Mouse (Mus musculus) monocyte, adult 5-6 weeks (primary cell): ENCODE results near the gene Dennd5a. TPM values are rescaled to one million over a fixed set of nuclear protein-coding genes. Genes with fewer than 3 reads are reported as not detected.

Source experiments
- ATAC-seq: fragments of 153-309, 156-312 bp; replicated peaks from 2 replicates; pipeline ENCODE4 v1.8.0; 2017; ENCODE audit warnings: mild to moderate bottlenecking; ENCODE audit not compliant: low TSS enrichment, insufficient number of reproducible peaks, severe bottlenecking, poor library complexity, low FRiP score
- total RNA-seq: library from RNA; stranded (forward); fragments of 200-1000, 200-491, 200-594 nt; gene quantifications from 3 replicates; pipeline ENCODE4 v1.2.3, GENCODE M21; 2017

Dennd5a gene
- total RNA-seq, 1 experiment from 2014 or later = 162 TPM

DNA sequence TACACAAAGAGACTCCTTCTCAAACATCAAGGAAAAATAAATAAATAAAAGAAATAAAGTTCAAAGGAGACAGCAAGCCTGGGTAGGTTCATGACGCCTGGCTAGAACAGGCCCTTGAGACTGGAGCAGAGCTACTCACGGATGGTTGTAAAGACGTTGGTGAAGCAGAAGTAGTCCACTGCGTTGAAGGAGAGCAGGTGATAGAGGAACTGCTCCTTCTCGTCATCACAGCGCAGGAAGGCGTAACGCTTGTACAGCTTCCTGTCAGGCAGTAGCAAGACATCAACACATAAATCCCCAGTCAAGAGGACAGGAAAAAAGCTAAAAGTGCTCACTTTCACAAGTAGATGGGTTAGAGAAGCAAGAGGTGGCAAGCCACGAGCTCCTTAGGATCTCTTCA, 59.3 kb downstream of the Dennd5a start:
- ATAC-seq = peak; percentile 38; the same call in 1 of the 2 replicates

DNA sequence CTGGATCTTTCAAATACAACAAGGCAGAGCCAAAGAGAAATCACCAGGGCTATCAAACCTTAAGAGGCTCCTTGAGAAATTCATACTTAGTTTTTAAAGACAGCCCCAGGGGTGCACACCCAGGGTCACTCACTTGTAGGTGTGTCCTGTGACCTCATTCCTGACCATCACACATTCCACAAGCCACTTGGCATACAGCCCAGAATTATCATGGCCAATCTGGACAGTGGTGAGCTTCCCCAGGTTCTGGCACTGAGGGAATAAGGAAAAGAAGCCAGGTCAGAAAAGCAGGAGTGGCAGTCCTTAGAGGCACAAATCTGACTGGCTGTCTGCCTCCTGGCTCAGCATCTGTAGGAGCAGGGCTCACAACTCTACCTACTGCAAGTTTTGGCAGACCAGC, 61.4 kb downstream of the Dennd5a start:
- no peak for ATAC-seq

DNA sequence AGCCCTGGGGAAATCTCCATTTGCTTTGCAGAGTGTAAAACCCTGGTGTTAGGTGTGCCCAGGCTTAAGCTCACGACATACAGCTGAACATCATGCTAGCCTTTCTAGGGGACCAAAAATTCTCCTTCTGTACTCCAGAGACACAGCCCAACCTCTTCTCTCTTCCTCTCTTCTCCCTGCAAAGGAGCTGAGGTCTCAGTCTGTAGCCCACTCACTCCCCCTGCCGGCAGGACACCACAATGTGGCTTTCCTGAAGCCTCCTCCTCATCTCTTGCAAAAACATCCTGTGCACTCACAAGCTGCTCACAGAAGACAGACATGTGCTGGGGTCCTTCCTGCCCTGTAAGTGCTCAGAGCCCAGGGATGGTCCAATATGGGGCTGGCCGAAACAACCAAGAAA, 67.7 kb downstream of the Dennd5a start:
- no peak for ATAC-seq

DNA sequence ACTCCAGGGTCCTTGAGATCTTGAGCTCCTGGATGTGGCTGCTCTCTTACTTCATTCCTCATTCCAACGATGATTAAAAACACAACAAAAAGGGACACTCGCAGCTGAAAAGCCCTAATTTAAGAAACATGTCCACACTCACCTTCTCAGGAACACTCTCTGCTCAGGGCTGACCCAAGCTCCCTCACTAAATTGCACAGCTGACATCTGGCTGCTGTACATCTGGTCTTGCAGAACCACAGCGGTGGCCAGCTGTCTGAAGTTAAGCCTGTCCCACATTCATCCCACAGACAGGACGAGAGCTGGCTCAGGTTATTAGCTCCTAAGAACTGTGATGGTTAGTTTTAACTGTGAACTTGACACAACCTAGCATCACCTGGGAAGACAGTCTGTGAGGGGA, 68.5 kb downstream of the Dennd5a start:
- no peak for ATAC-seq

DNA sequence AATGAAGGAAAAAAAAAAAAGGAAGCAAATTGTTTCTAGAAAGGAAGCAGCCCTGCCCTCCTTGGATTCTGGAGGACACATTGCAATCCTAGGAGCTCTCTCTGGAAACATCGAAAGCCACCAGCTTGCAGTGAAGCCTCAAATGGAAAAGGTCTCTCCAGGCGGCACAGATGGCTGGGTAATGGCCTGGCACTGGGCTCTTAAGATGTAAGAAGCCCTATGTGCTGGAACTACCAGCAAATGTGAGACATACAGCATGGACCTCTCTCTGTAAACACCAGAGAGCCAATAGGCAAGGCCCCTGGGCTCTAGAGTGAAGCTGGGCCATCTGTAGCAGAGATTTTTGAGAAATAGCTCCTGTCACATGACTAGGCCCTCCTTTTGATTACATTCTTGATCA, 70.0 kb downstream of the Dennd5a start:
- ATAC-seq = no peak

DNA sequence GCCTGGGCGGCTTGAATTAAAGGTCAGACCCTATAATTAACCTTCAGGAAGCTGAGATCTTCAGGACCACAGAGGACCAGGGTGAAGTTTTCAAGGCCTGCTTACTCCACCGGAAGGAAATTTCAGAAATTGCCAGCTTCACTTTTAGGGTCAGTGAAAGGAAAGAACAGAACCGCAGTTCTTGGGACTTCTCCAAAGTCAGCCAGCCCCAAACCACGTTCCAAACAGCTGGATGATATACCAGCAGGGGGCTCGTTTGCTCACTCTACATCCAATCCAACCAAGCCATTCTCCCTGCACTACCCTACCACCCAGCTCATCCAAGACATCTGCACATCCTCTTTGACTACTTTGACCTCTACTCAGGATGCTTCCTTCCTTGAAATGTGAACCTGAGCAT, 71.0 kb downstream of the Dennd5a start:
- ATAC-seq = no peak

DNA sequence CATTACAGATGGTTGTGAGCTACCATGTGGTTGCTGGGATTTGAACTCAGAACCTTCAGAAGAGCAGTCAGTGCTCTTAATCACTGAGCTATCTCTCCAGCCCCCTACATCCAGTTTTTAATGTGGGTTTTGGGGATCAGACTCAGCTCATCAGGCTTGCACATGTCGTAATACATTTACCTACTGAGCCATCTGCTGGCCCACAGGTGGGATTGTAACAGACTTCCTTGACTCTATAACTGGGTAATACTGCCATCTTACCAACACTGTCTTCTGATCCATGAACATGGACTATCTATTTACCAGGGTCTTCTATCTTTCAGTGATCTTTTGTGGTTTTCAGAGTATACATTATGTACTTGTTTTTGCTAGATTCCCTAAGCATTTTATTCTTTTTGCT, 74.0 kb downstream of the Dennd5a start:
- no peak for ATAC-seq

DNA sequence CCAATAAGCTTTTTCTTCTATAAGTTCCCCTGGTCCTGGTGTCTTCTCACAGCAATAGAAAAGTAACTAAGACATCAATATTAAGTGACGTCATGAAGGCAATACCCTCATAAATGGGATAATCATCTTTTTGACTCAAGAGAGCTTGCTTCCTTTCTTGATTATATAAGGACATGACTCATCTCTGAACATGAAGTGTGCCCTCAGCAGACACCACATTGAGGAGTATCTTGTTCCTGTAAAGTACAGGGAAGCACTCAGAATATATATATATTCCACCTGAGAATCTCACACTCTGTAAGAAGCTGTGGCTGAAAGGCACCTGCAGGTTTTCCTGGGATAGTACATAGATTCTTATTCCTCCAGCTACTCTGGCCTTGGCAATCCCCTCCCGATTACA, 77.7 kb downstream of the Dennd5a start:
- ATAC-seq = no peak

DNA sequence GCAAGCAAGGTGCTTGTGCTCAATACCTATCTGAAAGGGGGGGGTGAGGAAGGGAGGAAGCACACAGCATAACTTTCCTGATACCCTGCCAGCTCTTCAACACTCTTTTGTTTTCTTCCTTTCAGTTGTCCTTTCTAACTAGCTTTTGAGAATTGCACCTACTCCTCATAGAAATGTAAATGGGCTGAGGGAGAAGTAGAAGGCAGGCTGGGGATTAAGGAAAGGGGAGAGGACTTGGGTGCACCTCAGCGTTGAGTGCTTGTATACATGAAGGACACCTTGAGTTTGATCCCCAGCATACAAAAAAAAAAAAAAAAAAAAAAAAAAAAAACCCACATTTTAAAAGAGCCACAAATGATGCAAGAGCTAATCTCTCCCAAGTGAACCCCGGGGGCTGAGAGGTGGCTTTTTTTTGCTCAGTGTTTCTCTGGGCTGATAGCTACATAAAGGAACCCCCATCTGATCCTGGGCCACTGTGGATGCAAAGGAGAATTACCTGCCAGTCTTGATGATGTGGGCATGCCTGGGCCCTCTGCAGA, 78.6 kb downstream of the Dennd5a start:
- ATAC-seq = no peak

DNA sequence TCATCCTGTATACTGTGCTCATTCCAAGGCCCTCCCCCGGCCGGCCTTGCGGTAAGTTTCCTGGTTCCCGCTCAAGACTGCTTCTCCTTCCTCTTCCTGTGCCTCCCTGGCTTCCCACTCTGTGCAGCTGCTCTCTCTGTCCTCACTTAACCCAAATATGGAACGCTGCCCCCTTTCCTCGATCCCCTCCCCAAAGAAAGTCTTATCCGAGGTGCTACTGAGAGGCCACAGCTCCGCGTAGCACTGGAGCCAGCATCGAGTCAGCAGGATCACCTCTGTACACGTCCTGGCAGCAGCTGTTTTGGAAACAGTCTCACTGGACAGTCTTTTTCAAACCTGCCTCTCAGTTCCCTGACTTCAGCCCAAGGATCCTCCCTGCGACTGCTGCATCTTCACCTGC, 81.1 kb downstream of the Dennd5a start:
- ATAC-seq = no peak

DNA sequence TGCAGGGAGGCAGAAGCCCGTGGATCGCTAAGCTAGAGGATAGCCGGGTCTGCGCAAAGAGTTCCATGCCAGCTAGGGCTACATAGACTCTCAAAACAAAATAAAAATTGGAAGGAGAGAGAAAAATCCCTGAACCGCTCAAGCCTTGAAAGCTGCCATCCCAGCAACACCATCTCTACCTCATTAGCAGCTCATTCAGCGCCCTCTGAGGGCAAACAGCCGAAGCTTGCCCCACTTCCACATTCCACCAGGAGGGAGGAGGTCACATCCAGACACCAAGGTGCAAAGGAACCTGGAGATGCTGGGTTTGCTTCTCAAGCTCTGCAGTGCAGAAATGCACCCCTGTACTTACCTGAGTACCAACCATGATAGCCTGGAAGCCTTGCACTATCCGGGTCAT, 84.2 kb downstream of the Dennd5a start:
- ATAC-seq = no peak

DNA sequence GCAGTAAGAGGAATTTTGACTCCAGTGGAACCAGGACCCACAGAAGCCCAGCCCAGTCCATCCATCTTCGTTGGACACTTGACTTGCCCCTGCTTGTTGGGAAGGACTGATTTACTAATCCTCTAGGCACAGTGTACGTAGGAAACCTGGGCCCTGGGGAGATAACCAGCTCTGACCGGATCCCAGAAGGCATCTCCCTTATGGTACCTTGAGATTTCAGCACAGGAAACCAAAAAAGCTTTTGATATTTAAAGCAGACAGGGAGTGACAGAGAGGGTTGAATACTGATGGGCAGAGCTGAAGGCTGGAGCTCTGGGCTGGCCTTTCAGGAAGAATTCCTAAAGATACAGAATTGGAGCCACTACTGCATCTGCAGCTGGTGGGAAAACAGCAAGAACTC, 84.7 kb downstream of the Dennd5a start:
- no peak for ATAC-seq

DNA sequence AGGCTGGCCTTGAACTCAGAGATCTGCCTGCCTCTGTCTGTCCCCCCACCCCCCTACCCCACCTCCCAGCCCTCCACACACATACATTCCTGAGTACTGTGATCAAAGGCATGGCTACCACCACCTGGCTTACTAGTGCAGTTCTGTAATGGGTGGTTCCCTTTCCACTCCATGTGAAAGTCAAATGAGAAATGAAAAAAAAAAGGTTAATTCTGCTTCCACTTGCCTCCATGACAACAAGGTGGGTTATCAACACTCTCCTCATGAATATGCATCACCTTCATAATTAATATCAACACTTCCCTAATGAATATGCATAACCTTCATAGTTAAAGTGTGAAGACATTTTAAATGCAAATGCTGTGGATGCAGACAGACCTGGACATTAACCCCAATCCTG, 85.2 kb downstream of the Dennd5a start:
- ATAC-seq = no peak

DNA sequence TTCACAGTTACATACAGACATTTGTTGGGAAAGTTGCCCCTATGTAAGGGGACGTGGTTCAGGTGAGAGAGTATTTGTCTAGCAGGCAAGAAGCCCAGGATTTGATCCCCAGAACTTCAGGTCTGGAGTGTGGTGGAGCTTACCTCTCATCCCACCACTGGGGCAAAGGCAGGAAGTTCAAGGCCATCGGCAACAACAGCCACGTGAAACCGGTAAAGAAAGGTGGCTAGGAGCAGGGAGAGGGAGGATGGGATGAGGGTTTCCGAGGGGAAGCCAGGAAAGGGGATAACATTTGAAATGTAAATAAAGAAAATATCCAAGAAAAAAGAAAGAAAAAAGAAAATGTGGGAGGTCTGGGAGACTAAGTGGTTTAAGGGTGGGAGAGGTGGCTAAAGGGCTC, 87.1 kb downstream of the Dennd5a start:
- ATAC-seq = no peak

DNA sequence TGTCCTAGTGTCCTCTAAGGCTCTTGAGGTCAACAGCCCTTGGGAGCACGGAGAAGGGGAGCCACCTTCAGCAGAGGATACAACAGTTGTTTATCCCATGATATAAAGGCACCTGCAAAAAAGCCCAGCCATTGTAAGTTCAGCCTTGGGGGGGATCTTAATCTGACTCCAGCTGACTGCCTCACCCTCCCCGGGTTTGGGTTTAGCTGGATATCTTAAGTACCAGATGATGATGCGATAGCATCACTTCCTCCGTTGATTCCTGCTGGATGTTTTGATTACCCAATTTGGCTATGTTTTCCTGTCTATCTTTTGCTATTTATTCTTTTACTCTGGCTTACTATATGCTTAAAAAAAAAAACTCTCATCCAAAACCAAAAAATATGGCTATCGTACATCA, 89.0 kb downstream of the Dennd5a start:
- ATAC-seq = no peak

DNA sequence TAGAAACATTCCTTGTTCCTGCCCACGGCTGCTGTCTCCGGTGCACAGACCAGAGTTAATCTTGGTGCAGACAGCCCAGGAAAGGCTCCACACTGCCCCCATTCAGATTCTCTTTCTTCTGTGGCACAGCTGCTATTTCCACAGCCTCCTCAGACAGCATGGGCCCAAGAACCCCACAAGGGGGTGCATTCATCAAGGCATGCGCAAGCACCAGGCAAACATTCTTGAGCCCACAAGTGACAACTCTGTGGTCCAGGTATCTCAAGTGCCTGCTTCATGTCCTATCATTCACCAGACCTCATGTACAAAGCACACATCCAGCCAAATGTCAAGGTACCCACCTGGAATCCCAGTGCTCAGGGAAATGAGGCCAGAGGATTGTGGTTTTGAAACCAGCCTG, 91.8 kb downstream of the Dennd5a start:
- no peak for ATAC-seq

DNA sequence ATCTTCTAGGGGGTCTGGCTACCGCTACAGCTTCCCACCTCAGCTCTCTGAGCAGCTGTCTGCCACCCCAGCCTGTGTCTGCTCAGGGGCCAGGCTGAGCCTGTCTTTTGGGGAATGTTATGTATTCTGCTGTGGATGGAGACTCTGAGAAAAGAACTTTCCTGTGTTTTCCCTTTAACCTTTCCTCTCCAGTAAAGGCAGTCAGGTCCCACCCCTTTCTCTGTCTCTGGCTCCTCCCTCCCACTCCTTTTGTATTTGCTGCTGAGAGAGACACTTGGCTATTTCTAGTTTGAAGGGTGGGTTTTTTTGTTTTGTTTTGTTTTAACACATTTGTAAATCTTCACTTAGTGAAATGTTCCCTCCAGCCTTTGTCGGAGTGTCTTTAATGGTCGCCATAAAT, 93.6 kb downstream of the Dennd5a start:
- no peak for ATAC-seq

DNA sequence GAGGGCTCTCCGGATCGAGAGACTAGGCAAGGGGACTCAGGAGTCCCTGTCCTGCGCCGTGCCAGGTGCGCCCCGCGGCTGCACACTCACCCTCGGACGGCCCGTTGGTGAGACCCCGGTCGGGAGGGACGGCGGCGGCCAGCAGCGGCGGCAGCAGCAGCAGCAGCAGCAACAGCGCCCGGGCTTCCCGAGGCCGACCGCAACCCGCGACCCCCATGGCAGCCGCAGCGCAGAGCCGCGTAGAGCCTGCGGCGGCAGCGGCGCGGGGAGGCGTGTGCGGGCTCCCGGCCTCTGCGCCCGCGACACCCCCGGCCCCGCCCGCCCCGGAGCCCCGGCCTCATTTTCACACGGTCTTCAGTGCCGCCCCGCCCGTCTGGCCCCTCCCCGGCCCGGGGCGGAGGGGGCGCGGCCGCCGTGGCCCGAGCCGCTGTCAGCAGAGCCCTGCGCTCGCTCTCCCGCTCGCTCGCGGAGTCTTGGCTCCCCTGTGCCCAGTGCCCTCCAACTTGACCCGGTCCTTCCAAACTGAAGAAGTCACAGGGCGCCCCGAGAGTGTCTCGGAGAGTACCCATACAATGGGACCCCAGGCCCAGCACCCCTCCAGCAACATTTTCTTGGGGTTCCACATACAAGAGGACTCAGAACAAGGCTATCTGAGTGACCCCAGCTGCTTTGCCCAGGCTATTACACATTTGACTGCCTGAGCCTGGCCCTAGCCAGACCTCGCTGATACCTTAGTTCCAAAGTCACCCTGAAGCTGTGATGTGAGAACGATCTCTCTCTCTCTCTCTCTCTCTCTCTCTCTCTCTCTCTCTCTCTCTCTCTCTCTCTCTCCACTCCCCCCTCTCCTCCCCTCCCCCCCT, 94.7 kb downstream of the Dennd5a start, which contains the start of gene Scube2:
Gene Scube2, minus strand, starts transcription at position 310 of the 860 bp plus-strand sequence.
- no peak for ATAC-seq

DNA sequence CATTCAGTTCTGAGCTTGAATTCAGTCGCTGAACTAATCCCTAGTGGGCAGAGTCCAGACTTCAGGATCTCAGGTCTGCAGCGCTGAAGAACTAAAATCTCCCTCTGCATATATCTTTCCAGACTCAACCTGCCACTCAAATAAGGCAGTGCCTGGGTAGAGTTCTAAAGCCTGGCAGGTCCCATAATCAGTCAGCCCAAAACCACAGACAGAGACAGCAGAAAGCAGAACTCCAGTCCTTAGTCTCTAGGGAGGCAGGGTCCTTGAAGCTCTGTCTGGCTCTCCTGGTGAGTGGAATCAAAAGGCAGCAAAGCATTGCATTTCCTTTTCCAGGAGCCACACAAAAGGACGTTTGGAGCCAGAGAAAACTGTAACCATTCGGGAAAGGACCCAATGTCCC, 96.7 kb downstream of the Dennd5a start:
- no peak for ATAC-seq

DNA sequence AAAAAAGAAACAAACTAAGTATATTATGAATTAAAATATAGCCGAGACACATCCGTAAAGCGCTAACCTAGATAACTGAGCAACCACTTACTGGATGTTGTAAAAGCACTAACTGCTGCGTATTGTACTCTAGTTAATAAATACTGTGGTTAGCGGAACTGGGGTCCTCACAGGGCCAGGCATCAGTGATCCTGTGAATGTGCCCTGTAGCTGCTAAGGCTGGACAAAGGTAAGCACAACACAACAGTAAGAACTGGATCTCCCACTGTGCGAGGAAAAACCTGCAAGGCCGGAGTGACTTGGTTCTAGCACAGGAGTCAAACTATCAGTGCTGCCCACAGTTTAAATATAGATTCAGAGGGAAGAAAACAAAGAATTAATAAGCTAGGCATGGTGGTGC, 100.1 kb downstream of the Dennd5a start:
- no peak for ATAC-seq
